Mouse (Mus musculus) v-Abl transformed pro-B cells (cell line): ENCODE data around the gene Ung.

Experiments used
- in situ Hi-C, 2 experiments: fragments of 400-800 bp; cut with MboI; formaldehyde crosslinking; loops; one replicate each; pipeline ENCODE4 v1.15.1; 2025; ENCODE audit not compliant: unreplicated experiment in 2 of 2

Gene Ung

GRCm38 (mm10) chr5:114163117-114163696, 33.0 kb downstream of the Ung start:
- in situ Hi-C loops, result no loop called here

DNA sequence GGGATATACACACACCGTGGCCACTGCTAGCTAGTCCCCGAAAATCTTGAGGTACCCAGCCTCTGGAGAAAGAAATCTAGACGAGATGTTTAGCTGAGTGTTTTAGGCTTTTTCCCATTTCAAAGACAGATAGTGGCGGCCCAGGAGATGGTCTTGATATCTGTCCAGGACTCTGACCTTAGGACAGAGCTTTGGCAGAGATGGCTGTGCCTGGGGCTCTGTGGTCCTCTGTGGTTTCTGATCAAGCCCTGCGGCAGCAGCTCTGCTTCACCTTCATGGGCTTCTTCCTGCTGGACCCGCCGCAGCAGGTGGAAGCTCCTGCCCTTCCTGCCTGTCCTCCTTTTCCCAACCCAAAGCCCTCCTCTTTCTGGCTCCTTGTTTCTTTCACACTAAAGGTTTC, 40.2 kb downstream of the Ung start:
- in situ Hi-C loops, result no loop called here

- in situ Hi-C loops, result no loop called here
Measured at GRCm38 (mm10) chr5:114172936-114173335, 42.8 kb downstream of the Ung start.

DNA sequence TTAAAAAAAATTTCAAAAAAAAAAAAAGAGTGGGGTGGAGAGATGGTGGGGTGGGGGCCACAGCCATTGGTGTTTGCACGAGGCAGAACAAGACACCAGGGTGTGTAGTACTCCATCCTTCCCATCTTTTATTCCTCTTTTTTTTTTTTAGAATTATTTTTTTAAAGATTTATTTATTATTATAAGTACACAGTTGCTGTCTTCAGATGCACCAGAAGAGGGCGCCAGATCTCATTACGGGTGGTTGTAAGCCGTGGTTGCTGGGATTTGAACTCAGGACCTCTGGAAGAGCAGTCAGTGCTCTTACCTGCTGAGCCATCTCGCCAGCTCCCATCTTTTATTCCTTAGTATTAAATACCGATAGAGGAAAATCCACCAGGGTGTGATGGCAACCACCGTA, 43.3 kb downstream of the Ung start:
- in situ Hi-C loops, result no loop called here

DNA sequence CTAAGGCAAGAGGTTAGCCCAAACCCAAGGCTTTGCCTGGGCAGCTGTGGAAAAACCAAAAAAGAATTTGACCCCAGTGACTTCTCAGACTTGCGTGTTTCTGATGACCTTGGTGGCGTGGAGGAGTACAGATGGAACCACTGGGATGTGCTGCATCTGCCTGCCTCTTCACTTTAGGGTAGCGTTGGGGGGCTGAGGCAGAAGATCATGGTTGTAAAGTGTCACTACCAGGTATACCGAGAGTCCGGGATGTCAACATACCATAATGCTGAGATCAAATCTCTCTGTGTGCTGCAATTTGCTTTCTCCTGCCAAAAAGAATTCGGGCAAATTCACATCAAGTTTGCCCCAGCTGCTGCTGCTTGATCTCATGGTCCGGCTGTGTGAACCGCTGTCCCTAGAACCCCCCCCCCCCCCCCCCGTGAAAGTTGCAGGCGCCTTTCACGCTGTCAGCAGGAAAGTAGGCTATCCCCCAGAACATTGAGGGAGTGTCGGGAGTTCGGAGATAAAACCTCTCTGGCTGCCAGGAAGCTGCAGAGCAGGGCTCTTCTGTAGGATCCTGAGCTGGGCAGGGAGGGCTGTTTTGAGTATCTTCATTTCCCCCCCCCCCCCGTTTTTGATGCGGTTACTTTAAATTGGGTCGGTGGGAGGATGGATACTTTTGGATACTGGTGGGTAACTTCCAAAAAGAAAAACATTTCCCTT, 43.8 kb downstream of the Ung start:
- in situ Hi-C loops, result no loop called here

DNA sequence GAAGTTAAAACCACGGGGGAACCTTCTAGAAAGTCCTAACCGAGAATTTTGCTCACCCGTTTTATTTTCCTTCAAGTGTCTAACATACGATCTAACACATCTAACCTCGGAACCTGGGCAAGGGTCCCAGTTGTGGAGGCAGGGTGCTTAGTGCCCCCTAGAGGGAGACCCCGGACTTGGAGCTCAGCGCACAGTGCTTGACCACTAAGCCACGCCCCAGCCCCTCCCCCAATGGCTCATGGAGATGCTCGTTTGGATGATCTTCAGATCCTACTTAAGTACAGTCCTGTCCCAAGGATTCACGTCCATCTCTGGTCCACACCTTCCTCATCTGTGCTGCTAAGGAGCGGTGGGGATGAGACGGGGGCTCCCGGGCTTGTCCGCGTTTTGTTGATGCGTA, 44.5 kb downstream of the Ung start:
- in situ Hi-C loops, result no loop called here

DNA sequence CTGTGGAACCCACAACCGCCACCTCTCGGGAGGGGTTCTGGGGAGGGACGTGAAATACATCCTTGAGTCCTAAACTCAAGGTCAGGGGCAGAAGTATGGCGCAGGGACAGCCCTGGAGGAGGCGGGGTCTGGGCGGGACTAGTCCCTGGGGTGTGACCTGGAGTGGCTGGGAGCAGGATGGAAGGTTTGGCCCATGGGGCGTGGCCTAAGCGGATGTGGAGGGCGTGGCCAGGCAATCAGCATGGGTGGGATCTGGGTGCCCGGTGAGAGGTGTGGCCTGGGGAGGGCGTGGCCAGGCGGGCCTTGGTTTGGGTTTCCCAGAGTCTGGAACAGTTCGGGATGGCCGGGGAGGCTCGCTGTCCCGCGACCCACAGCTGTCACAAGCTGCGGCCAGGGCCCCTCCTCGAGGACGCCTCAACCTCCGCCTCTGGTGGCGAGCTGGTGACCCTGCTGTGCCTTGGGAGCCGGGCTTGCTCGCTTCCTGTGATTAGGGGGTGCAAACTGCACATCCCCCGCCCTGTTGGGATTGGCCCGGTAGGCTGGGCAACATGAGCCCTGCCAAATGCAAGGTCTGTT, 45.5 kb downstream of the Ung start:
- in situ Hi-C loops, result no loop called here

GRCm38 (mm10) chr5:114176548-114177400, 46.6 kb downstream of the Ung start:
- in situ Hi-C loops, result no loop called here

- in situ Hi-C loops, result no loop called here
Measured at GRCm38 (mm10) chr5:114177966-114178719, 48.0 kb downstream of the Ung start.

GRCm38 (mm10) chr5:114179541-114179940, 49.4 kb downstream of the Ung start:
- in situ Hi-C loops, result no loop called here

GRCm38 (mm10) chr5:114183493-114183892, 53.3 kb downstream of the Ung start:
- in situ Hi-C loops, result no loop called here

- in situ Hi-C loops, result no loop called here
Measured at GRCm38 (mm10) chr5:114187108-114187507, 56.9 kb downstream of the Ung start.
